Mouse (Mus musculus): ENCODE measurements at regions not wholly inside any gene's neighbourhood (a gene's known extent, or its start where the extent isn't known, plus 50 kb on each side); places are given as distances from the start of the nearest gene placed in this dataset.

- no peak for DNase-seq (ENCODE audit: low spot score in 2 of 2)
Measured at GRCm38 (mm10) chr16:93387578-93388116, 216.2 kb downstream of the Setd4 start.

- no peak for DNase-seq (ENCODE audit: low spot score in 2 of 2)
Measured at GRCm38 (mm10) chr16:93384039-93384537, 219.8 kb downstream of the Setd4 start.

GRCm38 (mm10) chr16:93382945-93383344 is 220.9 kb downstream of the Setd4 start:
- no peak for DNase-seq (ENCODE audit: low spot score in 2 of 2)

GRCm38 (mm10) chr16:93380717-93381671 is 222.9 kb downstream of the Setd4 start:
- no peak for DNase-seq (ENCODE audit: low spot score in 2 of 2)

GRCm38 (mm10) chr16:93380117-93380516 is 223.7 kb downstream of the Setd4 start:
- DNase-seq (ENCODE audit: low spot score in 2 of 2) = no peak

- DNase-seq (ENCODE audit: low spot score in 2 of 2) = no peak
Measured at GRCm38 (mm10) chr16:93379611-93380010, 224.3 kb downstream of the Setd4 start.

GRCm38 (mm10) chr16:93374669-93375068 is 229.2 kb downstream of the Setd4 start:
- no peak for DNase-seq (ENCODE audit: low spot score in 2 of 2)

GRCm38 (mm10) chr16:93369766-93370146 is 234.1 kb downstream of the Setd4 start:
- DNase-seq (ENCODE audit: low spot score in 2 of 2) = no peak

- no peak for DNase-seq (ENCODE audit: low spot score in 2 of 2)
Measured at GRCm38 (mm10) chr16:93368824-93369765, 234.8 kb downstream of the Setd4 start.

- no peak for DNase-seq (ENCODE audit: low spot score in 2 of 2)
Measured at GRCm38 (mm10) chr16:93367995-93368394, 235.9 kb downstream of the Setd4 start.

GRCm38 (mm10) chr16:93367246-93367805 is 236.5 kb downstream of the Setd4 start:
- DNase-seq (ENCODE audit: low spot score in 2 of 2) = no peak

GRCm38 (mm10) chr16:93366383-93366941 is 237.4 kb downstream of the Setd4 start:
- DNase-seq (ENCODE audit: low spot score in 2 of 2) = no peak

GRCm38 (mm10) chr16:93365236-93365951 is 238.5 kb downstream of the Setd4 start:
- DNase-seq (ENCODE audit: low spot score in 2 of 2) = no peak

GRCm38 (mm10) chr16:93359772-93360171 is 244.1 kb downstream of the Setd4 start:
- DNase-seq (ENCODE audit: low spot score in 2 of 2) = no peak

- no peak for DNase-seq (ENCODE audit: low spot score in 2 of 2)
Measured at GRCm38 (mm10) chr16:93358613-93359012, 245.2 kb downstream of the Setd4 start.

GRCm38 (mm10) chr16:93358166-93358565 is 245.7 kb downstream of the Setd4 start:
- no peak for DNase-seq (ENCODE audit: low spot score in 2 of 2)

GRCm38 (mm10) chr16:93355204-93355899 is 248.5 kb downstream of the Setd4 start:
- DNase-seq (ENCODE audit: low spot score in 2 of 2) = no peak

- no peak for DNase-seq (ENCODE audit: low spot score in 2 of 2)
Measured at GRCm38 (mm10) chr16:93353971-93354370, 249.9 kb downstream of the Setd4 start.

- no peak for DNase-seq (ENCODE audit: low spot score in 2 of 2)
Measured at GRCm38 (mm10) chr16:93344555-93344954, 259.3 kb downstream of the Setd4 start.

GRCm38 (mm10) chr16:93342701-93343100 is 261.2 kb downstream of the Setd4 start:
- no peak for DNase-seq (ENCODE audit: low spot score in 2 of 2)

Measured in spleen, postnatal 10 days (tissue).